Mouse (Mus musculus) heart, postnatal 0 days (tissue): ENCODE results near the gene Mmel1.

Experiments
- CTCF ChIP-seq: IDR thresholded peaks from 2 replicates; pipeline ENCODE4 v1.5.1; 2016; ENCODE audit warnings: antibody characterized with exemption, control low read depth, low read depth
- EP300 ChIP-seq: IDR thresholded peaks from 2 replicates; pipeline ENCODE4 v1.6.1; 2016; ENCODE audit warnings: antibody characterized with exemption, low read depth

DNA sequence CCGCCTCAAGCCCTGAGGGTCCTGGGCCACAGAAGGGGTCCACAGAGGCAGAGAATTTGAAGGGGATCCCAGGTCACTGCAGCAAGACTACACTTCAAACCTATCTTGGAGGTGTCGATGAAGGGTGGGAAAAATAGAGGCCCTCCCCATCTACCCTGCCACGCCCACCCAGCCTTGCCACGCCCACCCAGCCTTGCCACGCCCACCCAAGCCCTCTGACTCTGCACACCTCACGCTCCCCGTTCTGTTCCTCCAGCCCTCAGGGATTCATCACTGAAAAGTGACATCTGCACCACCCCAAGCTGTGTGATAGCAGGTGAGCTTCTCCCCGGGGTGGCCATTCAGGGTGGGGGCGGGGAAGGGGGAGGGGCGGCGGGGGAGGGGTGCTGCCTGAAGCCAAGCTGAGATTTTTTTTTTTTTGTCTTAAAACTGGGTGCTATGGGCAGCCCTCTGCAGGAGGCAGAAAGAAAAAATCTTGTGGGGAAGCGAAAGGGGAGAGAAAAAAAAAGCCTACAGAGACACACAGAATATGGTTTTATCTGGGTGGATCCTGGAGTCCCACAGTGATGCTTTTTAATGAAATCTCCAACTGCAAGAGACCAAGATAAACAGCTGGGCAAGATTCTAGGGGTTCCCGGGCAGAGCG is 12.8 kb downstream of the Mmel1 start:
- no peak for TF ChIP-seq CTCF
- no peak for TF ChIP-seq EP300
